Mouse (Mus musculus): ENCODE data around the gene Pik3ca. TPM values are rescaled to one million over a fixed set of nuclear protein-coding genes. Genes with fewer than 3 reads are reported as not detected.

Pik3ca gene
- polyA plus RNA-seq, 1 experiment: 11.7 TPM

- no peak for TF ChIP-seq POLR2AphosphoS2 (IDR thresholded peaks at IDR 0.05; ENCODE audit: insufficient read length, low read depth)
- H3K36me3 ChIP-seq (ENCODE audit: control insufficient read depth, insufficient read depth): no peaks in the 10 kb centered on the region
These were observed 25.0 kb upstream of the Pik3ca start for GRCm38 (mm10) chr3:32372470-32372869.

GRCm38 (mm10) chr3:32373236-32373635 is 24.2 kb upstream of the Pik3ca start:
- Histone ChIP-seq H3K36me3 (ENCODE audit: control insufficient read depth, insufficient read depth) (no peaks in the 10 kb centered on the region), H3ac (ENCODE audit: control insufficient read depth, insufficient read length) (no peak overlapping the region), H3K4me3 (no peak overlapping the region), H3K4me2 (ENCODE audit: low read depth) (no peak overlapping the region), H3K27me3 (ENCODE audit: control insufficient read depth, insufficient read depth, insufficient read length) (no peaks in the 10 kb centered on the region), H3K79me2 (ENCODE audit: control insufficient read depth, insufficient read depth) (no peaks in the 10 kb centered on the region)
- no peak for TF ChIP-seq SRF (IDR thresholded peaks at IDR 0.05; ENCODE audit: control insufficient read depth, insufficient read length, low read depth)
- TF ChIP-seq MYOG (IDR thresholded peaks at IDR 0.05; ENCODE audit: control insufficient read depth in 1 of 3, insufficient read depth in 1 of 3, insufficient read length in 2 of 3, low read depth in 2 of 3): no peak
- no peak for TF ChIP-seq USF1 (IDR thresholded peaks at IDR 0.05; ENCODE audit: low read depth)
- TF ChIP-seq E2F4 (IDR thresholded peaks at IDR 0.05; ENCODE audit: insufficient read depth): no peak
- TF ChIP-seq POLR2A (IDR thresholded peaks at IDR 0.05; ENCODE audit: insufficient read length, low read depth): no peak
- TF ChIP-seq CEBPB (IDR thresholded peaks at IDR 0.05; ENCODE audit: insufficient read depth, poor library complexity, severe bottlenecking): no peak
- no peak for TF ChIP-seq POLR2AphosphoS2 (IDR thresholded peaks at IDR 0.05; ENCODE audit: insufficient read length, low read depth)
- no peak for TF ChIP-seq MYOD1 (IDR thresholded peaks at IDR 0.05; ENCODE audit: control insufficient read depth in 1 of 3, insufficient read length in 2 of 3, low read depth in 2 of 3)
- no peak for TF ChIP-seq MAX (IDR thresholded peaks at IDR 0.05; ENCODE audit: low read depth)
- TF ChIP-seq REST (IDR thresholded peaks at IDR 0.05; ENCODE audit: insufficient read depth, insufficient read length): no peak
- no peak for TF ChIP-seq TCF12 (IDR thresholded peaks at IDR 0.05; ENCODE audit: insufficient read depth, poor library complexity, severe bottlenecking)
- TF ChIP-seq TCF3 (IDR thresholded peaks at IDR 0.05; ENCODE audit: insufficient read length, low read depth): no peak

More at GRCm38 (mm10) chr3:32372470-32372869, 25.0 kb upstream of the Pik3ca start:
- no peak overlapping the region for H3ac ChIP-seq (ENCODE audit: control insufficient read depth, insufficient read length)
- no peaks in the 10 kb centered on the region for H3K27me3 ChIP-seq (ENCODE audit: control insufficient read depth, insufficient read depth, insufficient read length)
- no peaks in the 10 kb centered on the region for H3K79me2 ChIP-seq (ENCODE audit: control insufficient read depth, insufficient read depth)
- H3K4me3 ChIP-seq: no peak overlapping the region
- no peak overlapping the region for H3K4me2 ChIP-seq (ENCODE audit: low read depth)

GRCm38 (mm10) chr3:32379891-32380290 is 17.6 kb upstream of the Pik3ca start:
- Histone ChIP-seq H3K27me3 (ENCODE audit: control insufficient read depth, insufficient read depth, insufficient read length) (no peaks in the 10 kb centered on the region), H3ac (ENCODE audit: control insufficient read depth, insufficient read length) (no peak overlapping the region), H3K36me3 (ENCODE audit: control insufficient read depth, insufficient read depth) (no peaks in the 10 kb centered on the region), H3K79me2 (ENCODE audit: control insufficient read depth, insufficient read depth) (no peaks in the 10 kb centered on the region), H3K4me2 (ENCODE audit: low read depth) (no peak overlapping the region), H3K4me3 (no peak overlapping the region)
- no peak for TF ChIP-seq MYOG (IDR thresholded peaks at IDR 0.05; ENCODE audit: control insufficient read depth in 1 of 3, insufficient read depth in 1 of 3, insufficient read length in 2 of 3, low read depth in 2 of 3)
- TF ChIP-seq TCF3 (IDR thresholded peaks at IDR 0.05; ENCODE audit: insufficient read length, low read depth): no peak
- TF ChIP-seq MAX (IDR thresholded peaks at IDR 0.05; ENCODE audit: low read depth): no peak
- TF ChIP-seq E2F4 (IDR thresholded peaks at IDR 0.05; ENCODE audit: insufficient read depth): no peak
- no peak for TF ChIP-seq CEBPB (IDR thresholded peaks at IDR 0.05; ENCODE audit: insufficient read depth, poor library complexity, severe bottlenecking)
- TF ChIP-seq SRF (IDR thresholded peaks at IDR 0.05; ENCODE audit: control insufficient read depth, insufficient read length, low read depth): no peak
- no peak for TF ChIP-seq POLR2AphosphoS2 (IDR thresholded peaks at IDR 0.05; ENCODE audit: insufficient read length, low read depth)
- no peak for TF ChIP-seq POLR2A (IDR thresholded peaks at IDR 0.05; ENCODE audit: insufficient read length, low read depth)
- TF ChIP-seq REST (IDR thresholded peaks at IDR 0.05; ENCODE audit: insufficient read depth, insufficient read length): no peak
- no peak for TF ChIP-seq TCF12 (IDR thresholded peaks at IDR 0.05; ENCODE audit: insufficient read depth, poor library complexity, severe bottlenecking)
- no peak for TF ChIP-seq MYOD1 (IDR thresholded peaks at IDR 0.05; ENCODE audit: control insufficient read depth in 1 of 3, insufficient read length in 2 of 3, low read depth in 2 of 3)
- TF ChIP-seq USF1 (IDR thresholded peaks at IDR 0.05; ENCODE audit: low read depth): no peak

GRCm38 (mm10) chr3:32381556-32381955 is 15.9 kb upstream of the Pik3ca start:
- TF ChIP-seq TCF12 (IDR thresholded peaks at IDR 0.05; ENCODE audit: insufficient read depth, poor library complexity, severe bottlenecking): no peak
- no peak for TF ChIP-seq TCF3 (IDR thresholded peaks at IDR 0.05; ENCODE audit: insufficient read length, low read depth)
- TF ChIP-seq USF1 (IDR thresholded peaks at IDR 0.05; ENCODE audit: low read depth): no peak
- no peak for TF ChIP-seq POLR2A (IDR thresholded peaks at IDR 0.05; ENCODE audit: insufficient read length, low read depth)
- TF ChIP-seq E2F4 (IDR thresholded peaks at IDR 0.05; ENCODE audit: insufficient read depth): no peak
- TF ChIP-seq REST (IDR thresholded peaks at IDR 0.05; ENCODE audit: insufficient read depth, insufficient read length): no peak
- TF ChIP-seq POLR2AphosphoS2 (IDR thresholded peaks at IDR 0.05; ENCODE audit: insufficient read length, low read depth): no peak
- no peak for TF ChIP-seq SRF (IDR thresholded peaks at IDR 0.05; ENCODE audit: control insufficient read depth, insufficient read length, low read depth)
- no peak for TF ChIP-seq CEBPB (IDR thresholded peaks at IDR 0.05; ENCODE audit: insufficient read depth, poor library complexity, severe bottlenecking)
- no peak for TF ChIP-seq MAX (IDR thresholded peaks at IDR 0.05; ENCODE audit: low read depth)
- no peak for TF ChIP-seq MYOD1 (IDR thresholded peaks at IDR 0.05; ENCODE audit: control insufficient read depth in 1 of 3, insufficient read length in 2 of 3, low read depth in 2 of 3)
- no peak for TF ChIP-seq MYOG (IDR thresholded peaks at IDR 0.05; ENCODE audit: control insufficient read depth in 1 of 3, insufficient read depth in 1 of 3, insufficient read length in 2 of 3, low read depth in 2 of 3)

GRCm38 (mm10) chr3:32392841-32393240 is 4.6 kb upstream of the Pik3ca start:
- Histone ChIP-seq H3K27me3 (ENCODE audit: control insufficient read depth, insufficient read depth, insufficient read length) (no peaks in the 10 kb centered on the region), H3K79me2 (ENCODE audit: control insufficient read depth, insufficient read depth) (peaks cover 3% of the 10 kb centered on the region), H3K36me3 (ENCODE audit: control insufficient read depth, insufficient read depth) (no peaks in the 10 kb centered on the region), H3K4me2 (ENCODE audit: low read depth) (no peak overlapping the region), H3ac (ENCODE audit: control insufficient read depth, insufficient read length) (no peak overlapping the region), H3K4me3 (no peak overlapping the region)
- TF ChIP-seq MYOG (IDR thresholded peaks at IDR 0.05; ENCODE audit: control insufficient read depth in 1 of 3, insufficient read depth in 1 of 3, insufficient read length in 2 of 3, low read depth in 2 of 3) (no peak), POLR2A (IDR thresholded peaks at IDR 0.05; ENCODE audit: insufficient read length, low read depth) (no peak), TCF12 (IDR thresholded peaks at IDR 0.05; ENCODE audit: insufficient read depth, poor library complexity, severe bottlenecking) (no peak), TCF3 (IDR thresholded peaks at IDR 0.05; ENCODE audit: insufficient read length, low read depth) (no peak), SRF (IDR thresholded peaks at IDR 0.05; ENCODE audit: control insufficient read depth, insufficient read length, low read depth) (no peak), POLR2AphosphoS2 (IDR thresholded peaks at IDR 0.05; ENCODE audit: insufficient read length, low read depth) (no peak), USF1 (IDR thresholded peaks at IDR 0.05; ENCODE audit: low read depth) (no peak), CEBPB (IDR thresholded peaks at IDR 0.05; ENCODE audit: insufficient read depth, poor library complexity, severe bottlenecking) (no peak), MAX (IDR thresholded peaks at IDR 0.05; ENCODE audit: low read depth) (no peak), REST (IDR thresholded peaks at IDR 0.05; ENCODE audit: insufficient read depth, insufficient read length) (no peak)

More at GRCm38 (mm10) chr3:32381556-32381955, 15.9 kb upstream of the Pik3ca start:
- H3K36me3 ChIP-seq (ENCODE audit: control insufficient read depth, insufficient read depth): no peaks in the 10 kb centered on the region
- H3K27me3 ChIP-seq (ENCODE audit: control insufficient read depth, insufficient read depth, insufficient read length): no peaks in the 10 kb centered on the region
- H3K4me3 ChIP-seq: no peak overlapping the region
- H3ac ChIP-seq (ENCODE audit: control insufficient read depth, insufficient read length): no peak overlapping the region
- no peaks in the 10 kb centered on the region for H3K79me2 ChIP-seq (ENCODE audit: control insufficient read depth, insufficient read depth)
- no peak overlapping the region for H3K4me2 ChIP-seq (ENCODE audit: low read depth)
